Mouse (Mus musculus) olfactory bulb, adult 2 months (tissue): Measurements from ENCODE around the gene Fam25c. TPM values are rescaled to one million over a fixed set of nuclear protein-coding genes. Genes with fewer than 3 reads are reported as not detected.

ENCODE experiments used
- H3K27ac ChIP-seq: fragments of 200-500 bp; 2 replicates; pipeline ENCODE4 v1.5.1; 2012; ENCODE audit warnings: low read depth, low read length; ENCODE audit not compliant: insufficient read depth
- H3K4me1 ChIP-seq: fragments of 200-500 bp; 2 replicates; pipeline ENCODE4 v1.6.1; 2012; ENCODE audit warnings: low read length; ENCODE audit not compliant: control insufficient read depth, insufficient read depth
- H3K4me3 ChIP-seq: fragments of 200-500 bp; 2 replicates; pipeline ENCODE4 v1.5.1; 2012; ENCODE audit warnings: mild to moderate bottlenecking, low read depth, low read length, moderate library complexity; ENCODE audit not compliant: insufficient read depth
- CTCF ChIP-seq: fragments of 200-500 bp; IDR thresholded peaks from 2 replicates; pipeline ENCODE4 v1.5.1; 2012; ENCODE audit warnings: low read depth, mild to moderate bottlenecking, low read length, moderate library complexity; ENCODE audit not compliant: insufficient read depth
- POLR2A ChIP-seq: fragments of 200-500 bp; IDR thresholded peaks from 2 replicates; pipeline ENCODE4 v1.6.1; 2012; ENCODE audit warnings: mild to moderate bottlenecking, low read depth, low read length, moderate library complexity; ENCODE audit not compliant: insufficient read depth
- WGBS: fragments of 180-500 bp; shearing (Covaris S2); methylation state at CpG from one replicate; pipeline ENCODE4 v1.1.7; 2018; 5-methylcytosine and 5-hydroxymethylcytosine counted together
- polyA plus RNA-seq: library from polyadenylated mRNA; stranded (reverse); fragments of >200 nt; gene quantifications from 2 replicates; pipeline ENCODE4 v1.2.4, GENCODE M21; 2012; ENCODE audit warnings: low replicate concordance; ENCODE audit not compliant: missing spikeins, insufficient read depth, insufficient read length

Gene Fam25c
- polyA plus RNA-seq, 1 experiment = not detected

- 66% methylated on average over 7 of the region's 7 CpGs for WGBS
- Histone ChIP-seq H3K4me1 (peaks cover 17% of the 10 kb centered on the region), H3K4me3 (no peak overlapping the region), H3K27ac (no peak overlapping the region)
- TF ChIP-seq POLR2A = no peak
- no peak for TF ChIP-seq CTCF
Measured at GRCm38 (mm10) chr14:34357671-34358455, 2.6 kb upstream of the Fam25c start.

GRCm38 (mm10) chr14:34354456-34354855 lies 777 bp downstream of the Fam25c start:
- TF ChIP-seq POLR2A = no peak
- no peak for TF ChIP-seq CTCF
- 88% methylated on average over 4 of the region's 4 CpGs for WGBS
- Histone ChIP-seq H3K4me3 (no peak overlapping the region), H3K4me1 (peaks cover 17% of the 10 kb centered on the region), H3K27ac (no peak overlapping the region)

GRCm38 (mm10) chr14:34353326-34353725 lies 1.9 kb downstream of the Fam25c start:
- Histone ChIP-seq H3K4me3 (no peak overlapping the region), H3K27ac (no peak overlapping the region), H3K4me1 (peaks cover 13% of the 10 kb centered on the region)
- no peak for TF ChIP-seq CTCF
- TF ChIP-seq POLR2A = no peak
- 72% methylated on average over 3 of the region's 3 CpGs for WGBS

- peaks cover 8% of the 10 kb centered on the region for H3K4me1 ChIP-seq
- H3K27ac ChIP-seq = no peak overlapping the region
- H3K4me3 ChIP-seq = no peak overlapping the region
- TF ChIP-seq POLR2A = no peak
- TF ChIP-seq CTCF = no peak
- WGBS = 73% methylated on average over 6 of the region's 6 CpGs
Measured at GRCm38 (mm10) chr14:34352523-34352922, 2.7 kb downstream of the Fam25c start.

GRCm38 (mm10) chr14:34351660-34352059 lies 3.6 kb downstream of the Fam25c start:
- no peak overlapping the region for H3K27ac ChIP-seq
- WGBS = 94% methylated on average over 3 of the region's 3 CpGs
- peaks cover 6% of the 10 kb centered on the region; the same call in 1 of the 2 replicates for H3K4me1 ChIP-seq
- H3K4me3 ChIP-seq = no peak overlapping the region
- TF ChIP-seq CTCF (no peak), POLR2A (no peak)

GRCm38 (mm10) chr14:34349007-34349406 lies 6.2 kb downstream of the Fam25c start:
- 87% methylated on average over 8 of the region's 8 CpGs for WGBS
- Histone ChIP-seq H3K27ac (no peak overlapping the region), H3K4me1 (peaks cover 6% of the 10 kb centered on the region; the same call in 1 of the 2 replicates), H3K4me3 (no peak overlapping the region)
- TF ChIP-seq CTCF (no peak), POLR2A (no peak)

- WGBS = 74% methylated on average over 7 of the region's 7 CpGs
- no peak overlapping the region for H3K27ac ChIP-seq
- TF ChIP-seq POLR2A (no peak), CTCF (no peak)
Measured at GRCm38 (mm10) chr14:34348301-34348700, 6.9 kb downstream of the Fam25c start.

GRCm38 (mm10) chr14:34347084-34347483 lies 8.1 kb downstream of the Fam25c start:
- no peak for TF ChIP-seq POLR2A
- TF ChIP-seq CTCF = no peak
- Histone ChIP-seq H3K4me1 (no peaks in the 10 kb centered on the region), H3K4me3 (no peak overlapping the region), H3K27ac (no peak overlapping the region)
- 97% methylated on average over 5 of the region's 5 CpGs for WGBS

More at GRCm38 (mm10) chr14:34348301-34348700, 6.9 kb downstream of the Fam25c start:
- Histone ChIP-seq H3K4me1 (peaks cover under 1% of the 10 kb centered on the region; the same call in 1 of the 2 replicates), H3K4me3 (no peak overlapping the region)

- H3K4me1 ChIP-seq = no peaks in the 10 kb centered on the region
- no peak overlapping the region for H3K4me3 ChIP-seq
- H3K27ac ChIP-seq = no peak overlapping the region
- WGBS = 71% methylated on average over 12 of the region's 12 CpGs
- TF ChIP-seq POLR2A (no peak), CTCF (no peak)
Measured at GRCm38 (mm10) chr14:34345771-34346566, 9.3 kb downstream of the Fam25c start.
